Mouse (Mus musculus) heart, adult 18-20 months (tissue): ENCODE data around the gene Arv1. TPM values are rescaled to one million over a fixed set of nuclear protein-coding genes. Genes with fewer than 3 reads are reported as not detected.

ENCODE experiments used
- DNase-seq, 2 experiments: peaks; one replicate each; pipeline ENCODE4 v3.0.0; 2021 to 2022; ENCODE audit warnings: mixed read lengths in 1 of 2
- total RNA-seq, 2 experiments: library from RNA; stranded (reverse); gene quantifications; 2 replicates each; pipeline ENCODE4 v1.2.3; 2021

The Arv1 gene
- total RNA-seq, 2 experiments from 2014 or later = 3.6 to 4.0 TPM

DNA sequence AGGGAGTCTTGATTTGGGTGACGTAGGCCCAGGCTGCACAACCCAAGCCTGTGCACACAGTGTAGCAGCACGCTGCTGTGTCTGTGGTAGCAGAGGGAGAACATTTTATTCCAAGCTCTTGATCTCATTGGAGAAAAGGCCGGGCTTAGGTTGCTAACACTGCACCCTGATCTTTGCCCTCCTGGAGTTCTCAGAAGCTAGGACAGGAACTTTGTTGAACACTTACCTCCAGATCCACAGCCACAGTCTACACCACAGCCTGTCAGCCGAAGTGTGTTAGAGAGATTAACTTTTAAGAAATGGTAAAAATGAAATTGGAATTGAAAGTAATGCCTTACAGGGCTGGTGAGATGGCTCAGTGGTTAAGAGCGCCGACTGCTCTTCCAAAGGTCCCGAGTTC, 2.4 kb downstream of the Arv1 start:
- no peak for DNase-seq

DNA sequence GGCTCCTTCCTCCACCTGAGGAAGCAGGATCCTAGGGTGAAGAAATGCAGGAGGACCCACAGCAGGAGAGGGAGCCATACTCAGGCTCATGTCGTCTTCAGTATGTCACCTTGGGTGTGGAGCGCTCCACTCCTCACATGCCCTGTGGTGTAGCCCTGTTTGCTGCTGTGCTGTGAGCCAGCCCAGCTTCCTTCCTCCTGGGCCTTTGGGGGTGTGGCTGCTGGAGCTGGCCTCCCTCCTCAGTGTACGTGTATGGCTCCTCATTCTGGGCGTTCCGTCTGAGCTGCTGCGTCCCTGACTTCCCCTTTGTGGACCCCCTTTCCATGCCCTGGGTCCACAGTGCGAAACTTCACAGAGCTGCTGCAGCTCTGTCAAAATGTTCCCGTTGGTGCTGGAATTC, 10.9 kb downstream of the Arv1 start:
- no peak for DNase-seq

DNA sequence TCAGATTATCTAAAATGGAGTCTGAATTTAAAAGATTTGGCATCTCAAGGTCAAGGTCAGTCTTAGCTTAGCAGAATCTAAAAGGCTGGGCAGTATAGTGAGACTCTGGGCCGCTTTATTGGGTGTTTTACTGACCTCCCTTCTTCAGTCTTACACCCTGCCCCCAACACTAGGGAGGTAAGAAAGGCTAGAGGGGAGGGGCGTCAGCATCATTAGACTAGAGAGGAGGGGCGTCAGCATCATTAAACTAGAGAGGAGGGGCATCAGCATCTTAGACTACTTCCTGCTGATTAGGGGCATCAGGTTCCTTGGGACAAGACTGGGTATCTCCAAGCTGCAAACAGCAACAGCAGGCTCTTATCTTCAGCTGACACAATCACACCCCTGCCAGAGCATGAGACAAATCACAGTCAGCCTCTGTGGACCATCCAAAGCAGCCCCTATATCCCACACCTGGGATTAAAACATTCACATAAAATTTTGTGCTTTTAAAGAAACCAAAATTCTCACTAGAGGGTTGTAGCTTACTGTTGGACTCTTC, 13.5 kb downstream of the Arv1 start:
- DNase-seq = no peak

DNA sequence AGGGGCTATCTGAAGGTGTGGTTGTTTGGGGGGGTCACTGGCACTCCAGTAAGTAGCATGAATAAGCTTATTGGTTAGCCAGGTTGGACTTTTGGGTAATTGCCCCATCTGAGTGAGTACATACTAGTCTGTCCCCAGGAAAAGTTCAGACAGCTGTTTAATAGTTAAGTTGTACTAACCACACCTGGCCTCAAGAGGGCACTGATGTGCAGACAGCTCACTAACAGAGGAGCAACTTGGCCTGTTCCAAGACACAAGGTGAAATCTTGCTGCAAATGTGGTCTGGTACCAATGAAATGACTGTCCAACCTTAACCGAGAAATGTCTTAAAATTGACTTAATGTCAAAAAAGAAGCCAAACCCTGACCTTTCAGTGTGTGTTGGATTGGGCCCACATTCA, 17.3 kb downstream of the Arv1 start:
- DNase-seq = peak in 1 of 2 experiments; percentile 18

DNA sequence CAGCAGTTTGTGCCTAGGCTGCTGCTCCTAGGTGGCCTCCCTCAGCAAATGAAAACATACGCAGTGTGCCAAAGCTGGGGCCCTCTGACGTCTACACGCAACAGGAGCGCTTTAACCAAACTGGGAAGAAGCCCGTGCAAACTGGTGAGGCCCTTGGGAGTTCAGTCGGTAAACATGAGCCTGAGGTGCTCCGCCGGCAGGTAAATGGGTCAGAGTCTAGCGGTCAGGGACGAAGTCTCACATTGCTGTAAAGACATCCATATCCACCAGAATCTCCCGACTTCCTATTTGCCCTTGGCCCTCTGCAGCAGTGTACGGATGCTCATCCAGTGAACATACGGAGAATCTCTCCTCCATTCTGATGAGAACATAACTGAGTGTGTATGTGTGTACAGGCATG, 24.7 kb downstream of the Arv1 start:
- no peak for DNase-seq

DNA sequence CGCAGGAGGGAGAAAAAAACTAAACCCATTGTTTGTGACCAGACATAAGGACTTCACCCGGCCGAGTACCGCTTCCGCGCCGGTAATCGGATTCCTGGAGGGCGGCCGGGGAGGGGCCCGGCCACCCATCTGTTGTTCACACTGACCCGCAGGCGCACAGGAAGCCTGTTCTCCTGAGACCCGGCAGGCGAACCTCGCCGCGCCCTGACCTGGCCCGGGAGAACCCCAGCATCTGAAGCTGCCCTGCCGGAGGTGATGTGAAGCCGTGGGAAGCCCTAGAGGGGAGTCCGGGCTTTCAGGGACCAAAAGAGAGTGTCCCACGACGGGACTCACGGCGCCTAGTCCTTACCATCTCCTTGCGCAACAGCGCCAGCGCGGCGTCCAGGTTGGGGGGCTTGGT, 29.3 kb downstream of the Arv1 start:
- DNase-seq = peak; percentile 16 to 42

DNA sequence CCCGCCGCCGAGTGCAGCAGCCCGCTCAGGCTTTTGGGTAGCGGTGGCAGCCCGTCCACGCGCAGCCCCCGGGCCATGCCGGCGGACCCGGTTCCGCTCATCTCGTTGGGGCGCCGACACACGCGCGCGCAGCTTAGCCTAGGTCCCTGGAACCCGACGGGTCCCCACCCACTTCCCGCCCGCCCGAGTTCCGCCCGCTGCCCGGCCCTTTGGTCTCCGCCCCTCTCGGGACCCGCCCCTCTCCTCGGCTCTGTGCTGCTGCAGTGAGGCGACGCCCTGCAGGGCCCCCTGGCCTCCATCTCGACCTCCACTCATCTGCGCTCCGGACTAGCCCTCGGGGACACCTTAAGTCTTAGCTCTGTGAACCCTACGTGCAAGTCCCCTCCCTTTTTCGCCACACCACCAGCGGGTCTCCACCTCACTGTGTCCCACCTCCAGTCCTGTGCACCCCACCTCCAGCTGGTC, 29.8 kb downstream of the Arv1 start, which contains the start of gene Fam89a:
Fam89a (minus strand) TSS at position 124 of the 465 bp plus-strand sequence.
- peak; percentile 45 to 59 for DNase-seq

DNA sequence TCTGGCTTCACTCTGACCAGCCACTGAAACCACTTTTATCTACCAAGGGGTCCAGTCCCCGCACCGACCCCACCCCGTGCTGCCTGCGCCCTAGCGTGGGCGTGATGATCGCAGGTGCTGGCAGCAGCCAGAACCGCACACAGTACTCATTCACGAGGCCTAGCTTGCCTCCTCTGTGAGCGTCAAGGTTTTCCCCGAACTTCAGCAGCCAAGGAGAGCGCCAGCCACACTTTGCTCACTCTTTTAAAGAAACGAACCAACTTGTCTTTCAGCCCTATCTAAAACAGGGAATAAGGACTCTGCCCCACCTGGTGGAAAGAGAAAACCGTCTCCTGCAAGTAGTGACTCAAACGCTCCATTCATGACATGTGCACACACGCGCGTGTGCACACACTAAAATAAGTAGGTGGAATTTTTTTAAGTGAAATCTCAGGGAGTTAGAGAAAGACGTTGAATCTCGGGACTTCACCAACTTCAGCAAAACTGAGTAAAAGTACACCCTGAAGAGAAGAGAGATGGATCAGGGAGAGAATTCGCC, 30.5 kb downstream of the Arv1 start:
- DNase-seq = no peak

DNA sequence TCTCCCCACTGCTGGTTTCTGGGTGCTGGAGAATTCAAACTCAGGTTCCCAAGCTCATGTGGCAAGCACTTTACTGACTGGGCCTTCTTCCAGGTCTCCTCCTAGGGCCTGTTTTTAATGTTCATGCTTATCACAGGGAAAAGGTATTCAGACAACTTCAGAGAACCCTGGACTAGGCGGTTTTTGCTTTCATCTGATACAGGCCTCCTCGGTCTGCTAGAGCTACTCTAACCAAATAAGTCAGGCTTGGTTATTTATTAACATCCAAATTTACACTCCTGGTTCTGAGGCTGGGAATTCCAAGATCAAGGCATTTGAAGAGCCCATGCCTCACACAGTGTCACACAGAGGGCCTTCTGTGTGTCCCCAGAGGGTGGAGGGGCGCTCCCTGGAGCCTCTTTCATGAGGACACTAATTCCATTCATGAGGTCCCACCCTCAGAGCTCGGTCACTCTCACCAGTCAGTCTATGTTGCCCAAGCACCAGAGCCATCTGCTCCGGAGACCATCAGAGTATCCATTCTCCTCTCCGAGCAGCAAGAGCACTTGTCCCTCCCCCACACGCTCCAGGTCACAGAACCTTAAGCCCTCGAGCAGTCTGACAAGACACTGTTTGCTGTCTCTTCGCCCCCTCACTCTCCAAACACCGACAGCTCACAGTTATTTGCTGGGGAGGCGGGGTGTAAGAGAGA, 32.3 kb downstream of the Arv1 start:
- no peak for DNase-seq

DNA sequence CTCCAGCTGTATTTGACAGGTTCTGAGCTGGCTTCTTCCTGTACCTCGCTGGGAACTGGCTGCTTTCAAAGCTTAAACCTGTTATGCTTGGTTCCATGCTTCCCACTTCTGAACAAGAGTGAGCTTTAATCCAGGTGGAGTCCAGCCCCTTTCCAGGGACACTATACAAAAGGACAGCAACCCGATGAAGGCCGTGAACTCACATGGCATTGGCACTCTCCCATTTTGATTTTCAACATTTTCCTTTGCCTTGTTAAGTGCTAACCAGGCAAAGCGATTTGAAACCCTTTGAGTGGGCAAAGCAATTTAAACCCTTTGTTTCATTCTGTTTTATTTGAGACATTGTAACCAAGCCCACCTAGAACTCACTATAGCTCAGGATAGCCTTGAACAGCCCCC, 32.9 kb downstream of the Arv1 start:
- DNase-seq = no peak

DNA sequence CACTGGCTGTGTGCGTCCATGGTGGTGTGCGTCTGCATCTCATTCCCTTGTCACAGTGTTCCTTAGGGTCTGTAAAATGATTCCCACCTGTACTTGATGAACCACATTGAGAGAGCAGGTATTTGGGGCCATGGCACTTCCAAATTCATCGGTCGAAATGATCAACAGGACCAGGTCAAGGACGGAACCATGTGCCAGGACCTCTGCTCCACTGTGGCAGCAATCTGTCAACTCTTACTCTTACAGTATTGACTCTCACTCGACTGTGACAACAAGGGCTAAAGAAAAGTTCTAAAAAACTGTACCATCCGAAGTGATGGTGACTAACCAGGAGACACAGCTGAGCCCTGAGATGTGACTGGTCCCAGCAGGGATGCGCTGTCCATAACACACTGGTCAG, 33.5 kb downstream of the Arv1 start:
- DNase-seq = no peak

DNA sequence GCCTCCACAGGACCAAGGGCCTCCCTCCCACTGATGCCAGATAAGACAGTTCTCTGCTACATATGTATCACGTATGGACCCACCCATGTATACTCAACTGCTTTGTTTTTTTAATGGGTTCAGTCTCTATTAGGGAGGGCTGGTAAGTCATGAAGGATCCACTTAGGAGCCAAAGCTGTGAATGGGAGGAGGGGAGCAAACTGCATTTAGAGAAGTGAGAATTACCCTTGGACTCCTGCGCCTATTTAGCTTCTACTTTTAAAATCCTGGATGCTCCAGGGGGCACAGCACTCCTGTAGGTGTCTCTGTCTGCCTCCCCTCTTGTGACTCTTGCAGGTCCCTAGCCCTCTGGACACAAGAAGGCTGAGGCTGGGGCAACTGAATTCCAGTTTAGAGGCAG, 34.2 kb downstream of the Arv1 start:
- no peak for DNase-seq

DNA sequence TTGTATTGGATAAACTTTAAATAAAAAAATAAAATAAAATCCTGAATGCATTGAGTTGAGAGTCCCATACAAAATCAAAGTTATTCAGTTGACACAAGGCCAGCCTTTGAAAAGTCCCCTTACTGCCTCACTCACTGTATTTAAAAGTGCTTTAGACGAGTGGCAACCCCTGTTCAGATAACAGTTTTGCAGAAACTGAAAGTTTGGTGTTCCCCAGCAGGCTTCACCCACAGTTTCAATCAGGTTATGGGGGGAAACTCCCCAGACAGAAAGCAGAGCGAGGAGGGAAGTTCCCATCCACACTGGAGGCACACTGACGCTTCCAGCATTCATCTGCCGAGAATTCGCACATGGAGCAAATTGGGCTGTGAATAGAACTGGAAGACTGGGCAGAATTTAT, 34.7 kb downstream of the Arv1 start:
- no peak for DNase-seq

DNA sequence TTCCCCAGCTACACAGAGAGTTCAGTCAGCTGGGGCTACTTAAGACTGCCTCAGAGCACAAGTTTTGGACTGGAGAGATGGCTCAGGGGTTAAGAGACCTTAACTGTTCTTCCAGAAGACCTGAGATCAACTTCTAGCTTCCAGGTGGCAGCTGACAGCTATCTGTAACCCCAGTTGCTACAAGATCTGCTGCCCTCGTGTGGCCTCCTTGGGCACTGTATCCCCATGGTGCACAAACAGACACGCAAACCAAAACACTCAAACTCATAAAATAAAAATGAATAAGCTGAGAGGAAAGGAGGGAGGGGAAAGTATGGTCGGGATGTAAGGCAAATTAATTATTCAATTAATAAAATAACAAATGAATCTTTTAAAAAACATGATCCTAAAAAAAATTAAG, 36.6 kb downstream of the Arv1 start:
- no peak for DNase-seq

DNA sequence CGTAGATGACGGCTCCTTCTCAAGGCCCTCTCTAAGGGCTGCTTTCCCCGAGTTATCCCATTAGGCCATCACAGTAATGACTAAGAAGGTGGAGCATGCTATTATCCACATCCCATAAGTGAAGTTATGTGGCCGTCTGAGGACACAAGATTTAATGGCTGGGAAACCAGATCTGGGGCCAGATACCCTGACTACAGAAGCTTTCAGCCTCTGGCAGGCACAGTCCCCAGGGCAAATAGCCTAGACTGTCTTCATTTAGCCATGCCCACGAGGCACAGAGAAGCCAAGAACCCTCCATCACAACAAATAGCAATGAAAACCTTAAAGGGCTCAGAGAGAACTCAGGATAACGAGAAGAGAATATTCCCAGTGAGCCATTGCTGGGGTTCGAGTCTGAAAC, 41.1 kb downstream of the Arv1 start:
- no peak for DNase-seq

DNA sequence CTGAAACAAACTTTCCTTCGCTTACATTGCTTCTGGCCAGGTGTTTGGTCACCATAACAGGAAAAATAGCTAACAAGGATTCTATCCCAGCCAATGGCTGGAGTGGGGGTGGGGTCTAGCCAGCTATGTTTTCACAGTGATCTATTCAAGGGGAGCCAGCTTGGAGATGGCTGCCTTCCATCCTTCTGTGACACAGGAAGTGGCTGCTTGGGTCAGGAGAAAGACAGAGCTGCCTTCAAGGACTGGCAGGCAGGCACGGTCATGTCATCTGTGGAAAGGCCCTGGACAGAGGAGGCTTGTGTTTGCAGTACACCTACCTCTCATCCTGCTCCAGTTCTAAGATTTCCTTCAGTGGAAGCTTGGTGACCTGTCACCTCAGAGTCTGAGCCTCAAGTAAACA, 50.5 kb downstream of the Arv1 start:
- no peak for DNase-seq

DNA sequence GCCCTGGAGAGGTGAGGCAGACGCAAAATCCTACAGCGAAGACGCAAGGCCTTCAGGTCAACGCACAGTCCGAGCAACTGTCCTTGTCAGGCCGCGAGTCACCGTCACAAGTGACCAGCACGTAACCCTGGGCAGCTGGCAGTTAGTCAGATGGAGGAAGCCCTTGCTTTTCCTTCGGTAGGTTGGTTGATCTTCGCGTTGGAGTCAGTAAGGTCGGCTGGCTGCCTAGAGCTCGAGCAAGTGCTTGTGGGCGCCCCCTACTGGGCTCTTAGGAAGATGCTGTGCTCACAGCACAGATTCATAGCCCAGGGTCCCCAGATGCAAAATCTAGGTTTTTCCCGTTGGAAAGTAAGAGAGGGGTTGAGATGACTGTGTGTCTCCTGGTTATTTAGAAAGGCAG, 53.8 kb downstream of the Arv1 start:
- DNase-seq = peak; percentile 52 to 73

DNA sequence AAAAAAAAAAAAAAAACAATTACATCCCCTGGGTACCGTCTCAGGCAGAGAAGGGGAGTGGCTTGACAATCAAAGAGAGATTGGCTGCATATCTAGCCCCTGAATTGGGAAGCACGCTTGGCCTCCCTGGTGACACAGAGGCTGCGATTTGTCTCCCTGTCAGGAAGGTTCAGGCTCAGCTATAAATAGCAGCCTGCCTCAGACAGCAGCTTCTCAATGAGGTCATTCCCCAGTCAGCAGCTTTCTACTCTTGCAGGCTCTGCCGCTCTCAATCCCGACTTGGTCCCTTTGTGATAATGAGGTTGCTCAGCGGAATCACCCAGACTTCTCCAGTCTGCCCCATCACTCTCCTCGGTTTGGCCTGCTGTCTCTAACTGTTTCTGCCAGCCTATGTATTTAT, 58.3 kb downstream of the Arv1 start:
- DNase-seq = peak; percentile 60 to 76

DNA sequence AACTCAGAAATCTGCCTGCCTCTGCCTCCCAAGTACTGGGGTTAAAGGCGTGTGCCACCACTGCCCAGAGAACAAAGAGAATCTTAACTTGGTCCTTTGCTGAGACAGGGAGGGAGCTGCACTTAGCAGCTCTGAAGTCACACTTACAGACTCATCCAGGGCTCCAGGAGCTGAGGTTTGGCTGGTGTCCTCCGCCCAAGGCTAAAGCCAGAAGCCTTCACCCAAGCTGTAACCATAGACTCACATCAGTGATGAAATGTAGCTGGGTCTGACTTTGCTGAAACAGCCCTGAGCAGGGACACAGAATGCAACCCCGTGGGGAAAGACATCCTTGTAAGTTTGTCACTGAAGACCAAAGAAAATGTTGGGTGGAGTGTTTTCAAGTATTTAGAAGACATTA, 60.5 kb downstream of the Arv1 start:
- DNase-seq = no peak

DNA sequence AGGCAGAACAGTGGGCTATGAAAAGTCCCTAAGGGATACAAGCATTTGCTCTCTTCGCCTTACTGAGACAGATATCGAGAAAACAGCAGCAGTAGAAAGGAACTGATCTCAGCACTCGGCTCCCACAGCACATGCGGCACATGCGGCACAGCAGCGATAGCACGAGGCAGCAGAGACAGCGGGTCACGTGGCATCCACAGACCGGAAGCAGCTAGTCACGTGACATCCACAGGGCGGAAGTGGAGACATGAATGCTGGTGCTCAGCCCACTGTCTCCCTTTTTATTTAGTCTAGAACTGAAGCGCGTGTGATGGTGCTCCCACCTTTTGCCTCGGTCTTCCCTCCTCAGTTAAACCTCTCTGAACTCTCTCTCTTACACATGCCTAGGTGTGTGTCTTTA, 61.3 kb downstream of the Arv1 start:
- no peak for DNase-seq
